Mouse (Mus musculus): ENCODE data around the gene Fcho2. TPM values are rescaled to one million over a fixed set of nuclear protein-coding genes. Genes with fewer than 3 reads are reported as not detected.

The Fcho2 gene
- 14.1 and 16.0 TPM in 2 replicates for polyA plus RNA-seq (2012; rRNA removed)

DNA sequence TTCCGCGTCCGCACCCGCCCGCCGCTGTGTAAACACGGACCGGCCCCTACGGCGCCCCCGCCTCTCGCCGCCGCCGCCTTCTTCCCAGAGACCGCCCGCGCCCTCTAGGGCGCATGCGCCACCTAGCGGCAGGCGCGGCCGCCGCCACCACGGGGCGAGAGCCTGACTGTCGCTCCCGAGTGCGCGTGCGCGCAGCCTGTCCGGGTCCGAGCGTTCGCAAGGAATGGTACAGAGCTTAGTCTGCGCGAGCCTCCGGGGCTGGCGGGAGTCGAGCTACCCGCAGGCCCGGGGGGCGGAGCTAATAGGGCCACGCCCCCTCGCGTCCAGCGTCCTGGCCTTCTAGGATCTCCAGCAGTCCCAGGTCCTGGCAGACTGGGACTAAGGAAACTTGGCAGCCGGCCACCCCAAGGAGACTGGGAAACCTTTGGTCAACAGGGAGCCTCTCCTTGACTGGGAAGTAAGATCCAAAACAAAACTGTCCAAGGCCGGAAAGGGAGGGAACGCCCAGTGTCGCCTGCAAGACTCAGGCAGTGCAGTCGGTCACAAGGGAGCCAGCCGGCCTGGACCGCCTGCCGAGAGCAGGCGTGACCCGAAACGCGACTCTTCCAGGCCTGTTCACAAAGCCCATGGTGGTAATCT, at the start of gene Fcho2:
Fcho2 (minus strand) TSS at position 303 of the 639 bp plus-strand sequence.

DNA sequence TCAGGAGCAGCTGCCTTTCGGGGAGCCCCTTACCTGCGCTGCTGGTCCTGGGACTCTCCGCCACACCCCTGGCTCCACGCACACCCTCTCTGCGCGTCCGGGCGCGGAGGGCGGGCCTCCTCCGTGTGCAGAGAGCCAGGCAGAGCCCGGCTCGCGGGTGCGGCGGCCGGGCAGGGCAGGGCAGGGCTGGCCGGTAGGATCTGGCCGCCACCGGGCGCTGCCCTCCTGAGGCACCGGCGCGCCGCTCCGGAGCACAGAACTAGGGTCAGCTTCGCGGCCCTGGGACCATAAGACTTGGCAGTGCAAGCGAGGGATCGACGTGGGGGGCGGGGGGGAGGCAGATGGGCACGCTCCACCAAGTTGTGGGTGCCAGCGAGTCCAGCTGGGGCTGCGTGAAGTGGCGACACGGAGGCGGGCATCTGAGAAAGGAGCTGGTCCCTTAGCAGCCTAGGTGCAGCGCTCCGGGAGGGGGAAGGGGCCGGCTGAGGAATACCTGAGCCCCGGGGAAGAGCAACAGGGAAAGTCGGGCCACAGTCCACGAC, 120.4 kb downstream of the Fcho2 start, which contains the start of gene Tmem171:
Tmem171 (minus strand) TSS at position 62 of the 542 bp plus-strand sequence.

Other genes starting within 250 kb of the Fcho2 start
- not detected in 2 replicates for gene Tmem174, start 178.0 kb downstream of the Fcho2 start, polyA plus RNA-seq (2012; rRNA removed)
- 0.31 and 0.62 TPM in 2 replicates for gene Tmem171, start 120.6 kb downstream of the Fcho2 start, polyA plus RNA-seq (2012; rRNA removed)
- gene Tnpo1, start 110.9 kb upstream of the Fcho2 start, polyA plus RNA-seq (2012; rRNA removed): 10.2 and 11.9 TPM in 2 replicates
- gene 1700024P04Rik, start 169.1 kb upstream of the Fcho2 start, polyA plus RNA-seq (2012; rRNA removed): 0.16 TPM in 1 of 2 replicates, not detected in the other